Mouse (Mus musculus) G1E (cell line): ENCODE measurements at regions not wholly inside any gene's neighbourhood (a gene's known extent, or its start where the extent isn't known, plus 50 kb on each side); places are given as distances from the start of the nearest gene placed in this dataset.
"Not testable (repeated sequence)": the region's sequence is repeated elsewhere in the genome, so short reads cannot be mapped to it uniquely, and the experiment has no call there.

Source experiments
- ATAC-seq: 2 replicates; pipeline ENCODE4 v1.8.0; 2016; ENCODE audit warnings: mild to moderate bottlenecking; ENCODE audit not compliant: insufficient number of reproducible peaks, poor library complexity, low FRiP score, severe bottlenecking; ENCODE audit errors: extremely low read depth
- DNase-seq: peaks from one replicate; pipeline ENCODE4 v3.0.0; 2012; ENCODE audit warnings: low spot score
- H3K27me3 ChIP-seq: 2 replicates; pipeline ENCODE4 v1.6.1; 2012; ENCODE audit warnings: mild to moderate bottlenecking, low read length, inconsistent platforms; ENCODE audit not compliant: insufficient read depth
- H3K36me3 ChIP-seq: replicated peaks from 2 replicates; pipeline ENCODE3; 2012; ENCODE audit warnings: mild to moderate bottlenecking, inconsistent platforms
- H3K4me1 ChIP-seq: 2 replicates; pipeline ENCODE4 v1.6.1; 2012; ENCODE audit warnings: low read depth, low read length, inconsistent platforms, mixed read lengths; ENCODE audit not compliant: insufficient read depth
- H3K4me3 ChIP-seq: 2 replicates; pipeline ENCODE4 v1.5.1; 2012; ENCODE audit warnings: low read depth, mild to moderate bottlenecking, inconsistent platforms, low read length, moderate library complexity, mixed read lengths
- H3K9me3 ChIP-seq: replicated peaks from 2 replicates; pipeline ENCODE4 v1.6.1; 2012; ENCODE audit warnings: inconsistent platforms
- CTCF ChIP-seq: IDR thresholded peaks from 2 replicates; pipeline ENCODE4 v1.5.1; 2012; ENCODE audit warnings: low read depth, low read length, inconsistent platforms, mixed read lengths
- GATA1 ChIP-seq: IDR thresholded peaks from 2 replicates; pipeline ENCODE4 v1.6.1; 2012; ENCODE audit warnings: borderline replicate concordance, low read length, inconsistent platforms, mixed read lengths
- GATA2 ChIP-seq: IDR thresholded peaks from 2 replicates; pipeline ENCODE4 v1.6.1; 2012; ENCODE audit warnings: low read depth, low read length, inconsistent platforms, borderline replicate concordance
- POLR2AphosphoS5 ChIP-seq: IDR thresholded peaks from 2 replicates; pipeline ENCODE4 v1.6.1; 2012; ENCODE audit warnings: low read depth, low read length, inconsistent platforms; ENCODE audit not compliant: insufficient replicate concordance
- TAL1 ChIP-seq: conservative IDR thresholded peaks from 2 replicates; pipeline ENCODE4 v1.6.1; 2012; ENCODE audit warnings: low read depth, low read length, inconsistent platforms, mixed read lengths

DNA sequence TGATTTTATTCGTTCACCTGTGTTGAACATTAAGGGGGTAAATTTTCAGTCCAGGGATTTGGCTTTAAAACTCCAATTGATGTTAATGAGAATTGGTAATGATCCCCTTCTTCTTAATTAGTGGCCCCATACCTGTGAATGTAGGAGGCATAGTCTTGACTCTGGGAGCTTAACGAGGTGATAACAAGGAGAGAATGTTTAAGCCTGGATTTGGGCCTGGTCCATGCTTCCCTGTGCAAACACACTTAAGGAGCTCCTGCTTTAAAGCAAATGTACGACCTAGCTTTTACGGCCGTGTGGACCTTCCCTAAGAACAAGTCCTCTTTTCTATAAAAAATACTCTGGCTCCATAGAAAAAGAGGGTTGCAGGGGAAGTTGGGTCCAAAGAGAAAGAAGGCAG lies 206.1 kb upstream of the Zfp770 start:
- no peak for ATAC-seq
- no peak overlapping the region for H3K4me3 ChIP-seq
- TF ChIP-seq CTCF (no peak), TAL1 (no peak), GATA1 (no peak), POLR2AphosphoS5 (no peak), GATA2 (no peak)

DNA sequence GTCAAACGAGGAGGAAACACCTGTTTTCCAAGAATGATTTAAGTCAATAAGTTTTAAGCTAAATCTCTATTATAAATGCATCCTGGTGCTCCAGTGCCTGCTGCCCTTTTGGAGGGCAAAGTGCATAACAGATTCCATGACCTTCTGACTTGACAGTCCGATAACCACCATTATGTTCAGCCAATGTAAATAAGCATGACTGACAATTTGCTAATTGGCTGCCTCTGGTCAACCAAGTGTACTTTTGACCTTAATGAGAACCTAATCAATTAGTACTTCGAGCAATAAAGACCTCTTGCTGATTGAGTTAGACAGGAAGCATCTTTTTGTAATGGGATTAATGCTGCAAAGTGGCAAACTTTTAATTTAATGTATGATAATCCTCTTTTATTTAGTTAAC lies 183.3 kb upstream of the Zfp770 start:
- H3K36me3 ChIP-seq: no peaks in the 10 kb centered on the region
- no peaks in the 10 kb centered on the region for H3K9me3 ChIP-seq
- no peaks in the 10 kb centered on the region for H3K4me1 ChIP-seq
- no peak overlapping the region for H3K4me3 ChIP-seq
- TF ChIP-seq TAL1: no peak
- TF ChIP-seq GATA2: no peak
- no peak for TF ChIP-seq CTCF
- TF ChIP-seq GATA1: no peak
- no peak for TF ChIP-seq POLR2AphosphoS5
- no peak for ATAC-seq
- DNase-seq: no peak
- H3K27me3 ChIP-seq: no peaks in the 10 kb centered on the region

More for the DNA sequence above, 206.1 kb upstream of the Zfp770 start:
- H3K4me1 ChIP-seq: no peaks in the 10 kb centered on the region
- no peaks in the 10 kb centered on the region for H3K36me3 ChIP-seq
- H3K9me3 ChIP-seq: no peaks in the 10 kb centered on the region
- no peak for DNase-seq
- H3K27me3 ChIP-seq: no peaks in the 10 kb centered on the region

DNA sequence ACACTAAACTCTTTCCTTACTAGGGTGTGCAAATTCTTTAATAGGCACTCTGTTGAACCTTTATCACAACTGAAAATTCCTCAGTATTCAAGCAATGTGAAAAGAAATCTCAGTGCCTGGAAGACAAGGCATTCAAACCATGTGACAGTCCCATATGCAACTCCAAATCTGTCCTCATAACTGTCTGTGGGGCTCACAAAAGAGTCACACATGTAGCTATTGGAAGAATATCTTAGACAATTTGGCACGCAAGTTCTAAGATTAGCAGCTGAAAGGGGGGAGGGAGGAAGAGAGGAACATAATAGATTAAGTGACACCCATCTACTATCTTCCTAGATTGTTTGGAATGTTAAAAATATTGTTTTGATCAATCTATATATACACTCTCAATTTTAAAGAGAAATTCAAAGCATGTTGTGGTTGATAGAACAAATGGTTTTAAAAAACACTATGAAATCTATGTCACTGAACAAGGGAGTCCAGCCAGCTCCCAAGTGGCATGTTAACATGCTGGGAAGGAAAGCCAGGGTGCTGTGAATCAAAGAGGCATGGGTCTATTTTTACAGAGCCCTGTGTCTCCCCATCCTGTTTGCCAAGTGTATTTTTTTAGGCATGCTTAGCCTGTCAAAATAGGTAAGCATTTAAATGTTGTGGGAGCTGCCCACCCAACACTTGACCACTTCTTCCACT lies 177.7 kb upstream of the Zfp770 start:
- no peak for ATAC-seq

DNA sequence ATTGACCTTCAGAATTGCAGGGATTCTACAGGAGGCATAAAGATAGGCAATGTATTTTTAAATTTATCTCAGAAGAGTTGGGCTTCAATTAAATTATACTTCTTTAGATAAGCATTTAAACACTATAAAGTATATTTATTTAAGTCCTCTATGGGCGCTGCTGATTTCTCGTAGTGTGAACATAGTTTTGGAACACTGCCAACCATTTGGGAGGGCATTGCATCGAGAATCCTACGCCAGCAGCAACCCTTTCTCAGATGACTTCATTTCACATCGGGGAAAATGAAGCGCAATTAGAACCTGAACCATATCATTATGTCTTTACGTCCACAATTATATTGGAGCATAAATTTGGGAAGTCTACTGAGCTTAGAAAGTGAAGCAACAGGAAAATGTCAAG lies 172.2 kb upstream of the Zfp770 start:
- H3K4me1 ChIP-seq: no peaks in the 10 kb centered on the region
- no peak overlapping the region for H3K4me3 ChIP-seq
- H3K36me3 ChIP-seq: no peaks in the 10 kb centered on the region
- ATAC-seq (no peak), DNase-seq (no peak)
- TF ChIP-seq POLR2AphosphoS5 (no peak), GATA2 (no peak), CTCF (no peak), GATA1 (no peak), TAL1 (no peak)
- H3K27me3 ChIP-seq: no peaks in the 10 kb centered on the region
- H3K9me3 ChIP-seq: no peaks in the 10 kb centered on the region

More for the DNA sequence above, 177.7 kb upstream of the Zfp770 start:
- DNase-seq: no peak
- H3K36me3 ChIP-seq: no peaks in the 10 kb centered on the region
- no peak for TF ChIP-seq GATA2
- no peak for TF ChIP-seq CTCF
- no peak for TF ChIP-seq GATA1
- no peak for TF ChIP-seq TAL1
- no peak for TF ChIP-seq POLR2AphosphoS5
- no peaks in the 10 kb centered on the region for H3K27me3 ChIP-seq
- no peaks in the 10 kb centered on the region for H3K4me1 ChIP-seq
- no peak overlapping the region for H3K4me3 ChIP-seq
- no peaks in the 10 kb centered on the region for H3K9me3 ChIP-seq

DNA sequence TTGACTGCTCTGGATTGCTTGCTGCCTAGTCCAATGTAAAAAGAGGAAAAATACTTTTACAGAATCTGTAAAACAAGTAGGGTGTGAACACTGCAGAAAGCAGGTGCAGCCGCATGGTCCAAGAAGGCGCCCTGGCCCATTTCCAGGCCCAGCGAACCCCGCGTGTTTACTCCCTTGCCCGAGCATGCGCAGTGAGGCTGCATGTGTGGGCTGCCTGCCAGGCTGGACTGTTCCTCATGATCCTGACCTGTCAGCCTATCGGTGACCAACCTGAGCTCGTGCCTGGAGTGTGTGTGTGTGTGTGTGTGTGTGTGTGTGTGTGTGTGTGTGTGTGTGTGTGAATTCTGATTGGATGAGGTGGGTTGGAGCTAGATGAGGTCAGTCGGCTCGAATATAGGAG lies 152.6 kb upstream of the Zfp770 start:
- H3K27me3 ChIP-seq, H3K36me3 ChIP-seq, DNase-seq, H3K4me3 ChIP-seq, H3K4me1 ChIP-seq, ATAC-seq, H3K9me3 ChIP-seq: not testable (repeated sequence)

DNA sequence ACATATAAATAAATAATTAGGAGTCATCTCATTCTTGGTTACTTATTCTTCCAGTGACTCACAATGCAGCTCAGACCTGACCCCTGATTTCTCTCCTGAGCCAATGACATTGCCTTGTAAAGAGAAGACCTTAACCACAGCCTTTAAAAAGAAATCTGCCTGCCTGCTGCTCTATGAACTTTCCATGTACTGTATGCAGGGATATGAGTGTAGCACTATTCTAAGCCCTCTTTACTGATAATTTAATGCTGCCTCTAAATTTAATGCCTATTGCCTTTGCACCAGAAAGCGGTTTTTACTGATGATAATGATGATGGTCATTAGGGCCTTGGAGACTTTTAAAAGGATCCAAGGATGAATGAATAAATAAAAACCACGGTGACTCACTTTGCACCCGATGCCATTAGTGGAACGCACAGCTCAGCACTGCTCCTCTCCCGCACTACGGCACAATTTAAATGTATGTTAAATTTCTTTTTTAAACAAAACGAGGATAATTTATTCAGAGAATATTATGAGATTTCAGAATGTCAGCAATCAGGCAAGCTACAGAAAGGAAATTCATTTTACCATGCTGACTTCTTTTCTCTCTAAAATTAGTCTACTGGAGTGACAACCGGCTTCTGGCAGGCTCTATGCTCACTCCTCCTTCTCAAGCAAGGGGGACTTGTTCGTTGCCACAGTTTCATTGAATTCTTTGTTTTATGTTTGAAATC lies 139.5 kb upstream of the Zfp770 start:
- ATAC-seq (no peak), DNase-seq (no peak)
- Histone ChIP-seq H3K9me3 (no peaks in the 10 kb centered on the region), H3K4me3 (no peak overlapping the region), H3K36me3 (no peaks in the 10 kb centered on the region), H3K27me3 (peaks cover 6% of the 10 kb centered on the region), H3K4me1 (no peaks in the 10 kb centered on the region)
- TF ChIP-seq GATA1 (no peak), TAL1 (no peak), GATA2 (no peak), CTCF (no peak), POLR2AphosphoS5 (no peak)
